Mouse (Mus musculus): Measurements from ENCODE around the gene Ephb1. TPM values are rescaled to one million over a fixed set of nuclear protein-coding genes. Genes with fewer than 3 reads are reported as not detected.

Ephb1 gene
- total RNA-seq, 2 experiments from 2014 or later, result not detected

Other genes starting within 250 kb of the Ephb1 start
- not detected in 2 replicates for gene Ky, start 151.1 kb upstream of the Ephb1 start, total RNA-seq (2014; fragmentation: Nextera tagmentation)
- gene Ky, start 151.1 kb upstream of the Ephb1 start, total RNA-seq (2017), result not detected in 2 replicates

All from granulocyte monocyte progenitor cell, adult 5-6 weeks (primary cell).